Mouse (Mus musculus): Measurements from ENCODE around the gene Apoc4. TPM values are rescaled to one million over a fixed set of nuclear protein-coding genes. Genes with fewer than 3 reads are reported as not detected.
"Not testable (repeated sequence)": the region's sequence is repeated elsewhere in the genome, so short reads cannot be mapped to it uniquely, and the experiment has no call there.

The Apoc4 gene
- total RNA-seq, 2 experiments from 2014 or later, result not detected

GRCm38 (mm10) chr7:19700299-19701068, 19.2 kb upstream of the Apoc4 start:
- no peak for DNase-seq (ENCODE audit: low spot score in 2 of 2)
- intact Hi-C loops (cut with DNase I), result loop anchor here (2.0 kb wide), 1 partner anchor 32 kb away; no protein-coding TSS in a partner anchor

GRCm38 (mm10) chr7:19699827-19700148, 18.5 kb upstream of the Apoc4 start:
- no peak for DNase-seq (ENCODE audit: low spot score in 2 of 2)
- intact Hi-C loops (cut with DNase I), result loop anchor here (2.0 to 10.0 kb wide), 2 partner anchors 31 to 295 kb away; partner anchors contain the start of genes Ckm and Klc3

GRCm38 (mm10) chr7:19698907-19699826, 17.9 kb upstream of the Apoc4 start, which contains the start of gene Apoe:
Gene Apoe (minus strand): TSS chr7:19699188.
- intact Hi-C loops (cut with DNase I), result loop anchor here (10.0 kb wide), 1 partner anchor 294 kb away; the partner anchor contains the start of genes Ckm and Klc3
- DNase-seq (ENCODE audit: low spot score in 2 of 2), result peak; percentile 66 to 70

- intact Hi-C loops (cut with DNase I), result loop anchor here (10.0 kb wide), 1 partner anchor 293 kb away; the partner anchor contains the start of genes Ckm and Klc3
Measured at GRCm38 (mm10) chr7:19697949-19698906, 16.9 kb upstream of the Apoc4 start.

GRCm38 (mm10) chr7:19696336-19696873, 15.1 kb upstream of the Apoc4 start:
- intact Hi-C loops (cut with DNase I), result loop anchor here (10.0 kb wide), 1 partner anchor 292 kb away; the partner anchor contains the start of genes Ckm and Klc3
- DNase-seq (ENCODE audit: low spot score in 2 of 2), result no peak

More at GRCm38 (mm10) chr7:19697949-19698906, 16.9 kb upstream of the Apoc4 start:
- no peak for DNase-seq (ENCODE audit: low spot score in 2 of 2)

GRCm38 (mm10) chr7:19695881-19696280, 14.6 kb upstream of the Apoc4 start:
- intact Hi-C loops (cut with DNase I), result loop anchor here (10.0 kb wide), 1 partner anchor 291 kb away; the partner anchor contains the start of genes Ckm and Klc3

GRCm38 (mm10) chr7:19695213-19695594, 13.9 kb upstream of the Apoc4 start:
- intact Hi-C loops (cut with DNase I), result loop anchor here (10.0 kb wide), 1 partner anchor 290 kb away; the partner anchor contains the start of genes Ckm and Klc3

More at GRCm38 (mm10) chr7:19695881-19696280, 14.6 kb upstream of the Apoc4 start:
- DNase-seq (ENCODE audit: low spot score in 2 of 2), result no peak

GRCm38 (mm10) chr7:19694336-19695212, 13.3 kb upstream of the Apoc4 start:
- intact Hi-C loops (cut with DNase I), result loop anchor here (10.0 kb wide), 1 partner anchor 290 kb away; the partner anchor contains the start of genes Ckm and Klc3
- DNase-seq (ENCODE audit: low spot score in 2 of 2), result no peak

More at GRCm38 (mm10) chr7:19695213-19695594, 13.9 kb upstream of the Apoc4 start:
- DNase-seq (ENCODE audit: low spot score in 2 of 2), result no peak

GRCm38 (mm10) chr7:19693421-19693820, 12.1 kb upstream of the Apoc4 start:
- peak; percentile 50 to 70 for DNase-seq (ENCODE audit: low spot score in 2 of 2)
- intact Hi-C loops (cut with DNase I), result loop anchor here (10.0 kb wide), 1 partner anchor 289 kb away; the partner anchor contains the start of genes Ckm and Klc3

- intact Hi-C loops (cut with DNase I), result loop anchor here (10.0 kb wide), 1 partner anchor 287 kb away; the partner anchor contains the start of genes Ckm and Klc3
- DNase-seq (ENCODE audit: low spot score in 2 of 2), result no peak
Measured at GRCm38 (mm10) chr7:19691873-19692865, 10.9 kb upstream of the Apoc4 start, which contains the start of gene Apoc1. Gene Apoc1 (minus strand): TSS chr7:19692660.

GRCm38 (mm10) chr7:19691434-19691833, 10.2 kb upstream of the Apoc4 start:
- intact Hi-C loops (cut with DNase I), result loop anchor here (10.0 kb wide), 1 partner anchor 287 kb away; the partner anchor contains the start of genes Ckm and Klc3

GRCm38 (mm10) chr7:19690845-19691244, 9.6 kb upstream of the Apoc4 start:
- DNase-seq (ENCODE audit: low spot score in 2 of 2), result no peak
- intact Hi-C loops (cut with DNase I), result loop anchor here (10.0 kb wide), 1 partner anchor 286 kb away; the partner anchor contains the start of genes Ckm and Klc3

More at GRCm38 (mm10) chr7:19691434-19691833, 10.2 kb upstream of the Apoc4 start:
- no peak for DNase-seq (ENCODE audit: low spot score in 2 of 2)

GRCm38 (mm10) chr7:19688611-19689010, 7.3 kb upstream of the Apoc4 start:
- no peak for DNase-seq (ENCODE audit: low spot score in 2 of 2)
- intact Hi-C loops (cut with DNase I), result no loop called here

GRCm38 (mm10) chr7:19688101-19688500, 6.8 kb upstream of the Apoc4 start:
- DNase-seq (ENCODE audit: low spot score in 2 of 2), result no peak
- intact Hi-C loops (cut with DNase I), result no loop called here

GRCm38 (mm10) chr7:19686927-19687583, 5.8 kb upstream of the Apoc4 start:
- DNase-seq (ENCODE audit: low spot score in 2 of 2); intact Hi-C loops (cut with DNase I): not testable (repeated sequence)

Data from left cerebral cortex, postnatal 14 days (tissue).